Mouse (Mus musculus): ENCODE results near the gene Fmnl3.

DNA sequence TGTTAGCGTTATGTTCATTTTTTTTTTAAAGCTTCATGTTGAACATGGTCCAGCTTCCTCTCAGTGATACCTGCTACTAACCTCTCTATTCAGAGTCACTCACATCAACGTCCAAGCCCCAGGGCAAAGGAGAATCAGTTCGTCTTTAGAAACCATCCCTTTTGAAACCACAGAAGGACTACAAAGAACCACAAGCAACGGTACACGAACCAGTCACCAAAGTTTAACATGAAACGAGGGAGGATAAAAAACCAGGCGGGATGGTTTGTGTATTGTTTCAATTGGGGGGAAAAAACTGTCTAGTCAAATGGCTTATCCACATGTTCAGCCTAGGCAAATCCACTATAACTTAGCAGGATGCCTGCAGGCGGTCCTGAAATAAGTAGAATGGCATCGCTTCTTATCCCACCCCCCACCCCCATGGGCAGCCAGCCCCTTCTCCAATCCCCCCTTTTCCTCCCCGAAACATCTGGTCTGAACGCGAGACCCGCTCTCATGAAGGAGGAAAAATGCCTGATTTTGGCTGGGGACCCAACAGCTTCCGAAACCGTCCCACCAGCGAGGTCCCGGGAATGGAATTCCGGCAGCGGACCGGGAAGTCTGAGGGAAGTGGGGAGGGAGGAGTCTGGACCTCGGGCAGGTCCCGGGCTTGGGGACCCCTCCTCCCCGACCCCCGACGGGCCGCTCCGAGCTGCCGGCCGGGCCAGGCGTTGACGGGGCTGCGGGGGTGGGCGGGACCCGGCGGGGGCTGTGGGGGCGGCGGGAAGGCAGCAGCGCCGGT lies 701 bp downstream of the Fmnl3 start:
- TF ChIP-seq CHD2 (IDR thresholded peaks at IDR 0.05; ENCODE audit: low read length): no peak
- no peak for TF ChIP-seq CTCF (IDR thresholded peaks at IDR 0.05 in 2 of 3, conservative IDR thresholded peaks at IDR 0.05 in 1 of 3; ENCODE audit: control insufficient read depth in 1 of 3, insufficient read depth in 1 of 3, low read depth in 2 of 3, low read length in 3 of 3, poor library complexity in 1 of 3, severe bottlenecking in 1 of 3)
- TF ChIP-seq GATA1 (IDR thresholded peaks at IDR 0.05; ENCODE audit: low read depth, low read length): no peak
- TF ChIP-seq ELF1 (IDR thresholded peaks at IDR 0.05; ENCODE audit: low read depth, low read length): no peak
